Mouse (Mus musculus): Measurements from ENCODE around the gene Tbcd.

DNA sequence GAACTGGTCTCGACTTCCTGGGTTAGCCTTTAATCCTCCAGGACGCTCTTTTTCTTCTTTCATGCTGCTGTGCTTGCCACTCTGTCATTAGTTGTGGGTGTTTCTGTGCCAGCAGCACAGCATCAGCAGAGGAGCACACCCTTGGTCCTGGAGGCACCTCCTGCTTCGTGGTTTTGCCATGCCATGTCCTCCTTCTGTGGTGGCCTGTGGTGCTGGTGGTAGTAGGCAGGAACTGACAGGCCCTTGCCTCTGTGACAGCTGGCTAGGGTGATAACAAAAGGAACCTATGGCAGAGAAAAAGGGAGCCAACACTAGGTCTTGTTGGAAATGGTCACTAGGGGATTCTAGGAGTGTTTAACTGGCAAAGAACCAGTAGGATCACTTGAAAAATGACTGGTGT, 78.0 kb downstream of the Tbcd start:
- no peak for TF ChIP-seq POLR2A (IDR thresholded peaks at IDR 0.05; ENCODE audit: insufficient read length, low read depth)
- peak in 2 of 3 experiments; percentile 40 to 72 for TF ChIP-seq MYOD1 (IDR thresholded peaks at IDR 0.05; ENCODE audit: control insufficient read depth in 1 of 3, insufficient read length in 2 of 3, low read depth in 2 of 3)
- no peak for TF ChIP-seq E2F4 (IDR thresholded peaks at IDR 0.05; ENCODE audit: insufficient read depth)
- no peak for TF ChIP-seq POLR2AphosphoS2 (IDR thresholded peaks at IDR 0.05; ENCODE audit: insufficient read length, low read depth)
- no peak for TF ChIP-seq MAX (IDR thresholded peaks at IDR 0.05; ENCODE audit: low read depth)
- TF ChIP-seq MYOG (IDR thresholded peaks at IDR 0.05; ENCODE audit: control insufficient read depth in 1 of 3, insufficient read depth in 1 of 3, insufficient read length in 2 of 3, low read depth in 2 of 3) = peak; percentile 26 to 89 (median 59)
- TF ChIP-seq USF1 (IDR thresholded peaks at IDR 0.05; ENCODE audit: low read depth) = no peak
